Mouse (Mus musculus) CH12.LX (cell line): ENCODE results near the gene Zdhhc21. TPM values are rescaled to one million over a fixed set of nuclear protein-coding genes. Genes with fewer than 3 reads are reported as not detected.

Source experiments
- DNase-seq: peaks from one replicate; pipeline ENCODE4 v3.0.0-alpha.2; 2013; ENCODE audit errors: extremely low read depth
- H3K27ac ChIP-seq: 2 replicates; pipeline ENCODE4 v1.5.1; 2012; ENCODE audit warnings: low read depth, mild to moderate bottlenecking, control low read depth, moderate library complexity; ENCODE audit not compliant: insufficient read depth
- H3K27me3 ChIP-seq: replicated peaks from 2 replicates; pipeline ENCODE3; 2012; ENCODE audit warnings: inconsistent platforms
- H3K36me3 ChIP-seq, 2 experiments: replicated peaks in 1 of 2; 2 replicates each; pipeline versions ENCODE3 to v1.6.1; 2012; ENCODE audit warnings: inconsistent platforms in 1 of 2, low read length in 1 of 2, mild to moderate bottlenecking in 1 of 2, mixed read lengths in 1 of 2, moderate library complexity in 1 of 2; ENCODE audit not compliant: control insufficient read depth in 1 of 2, insufficient read depth in 1 of 2
- H3K4me1 ChIP-seq, 2 experiments: 2 replicates each; pipeline ENCODE4 v1.6.1; 2012; ENCODE audit warnings: inconsistent platforms in 1 of 2, moderate library complexity in 1 of 2; ENCODE audit not compliant: insufficient read depth in 2 of 2, control insufficient read depth in 1 of 2
- H3K4me2 ChIP-seq: 2 replicates; pipeline ENCODE4 v1.6.1; 2012; ENCODE audit warnings: low read depth, mild to moderate bottlenecking, control low read depth; ENCODE audit not compliant: poor library complexity, insufficient read depth, severe bottlenecking
- H3K4me3 ChIP-seq, 3 experiments: fragments of 150-350 bp in 1 of 3; sonication (generic) in 1 of 3; replicated peaks in 1 of 3; 2 replicates each; pipeline versions ENCODE3 to v1.5.1; 2011 to 2012; ENCODE audit warnings: low read depth in 2 of 3, low read length in 2 of 3, mild to moderate bottlenecking in 2 of 3, moderate library complexity in 2 of 3, control low read depth in 1 of 3, improper control_type of control experiment in 1 of 3, inconsistent platforms in 1 of 3, mixed read lengths in 1 of 3; ENCODE audit not compliant: poor library complexity in 1 of 3
- H3K79me2 ChIP-seq: replicated peaks from 2 replicates; pipeline ENCODE4 v1.6.1; 2012; ENCODE audit warnings: mild to moderate bottlenecking, moderate library complexity; ENCODE audit not compliant: control insufficient read depth, poor library complexity, insufficient read depth, severe bottlenecking; ENCODE audit errors: extremely low read depth
- H3K9ac ChIP-seq: 2 replicates; pipeline ENCODE4 v1.6.1; 2012; ENCODE audit warnings: low read depth, mild to moderate bottlenecking, control low read depth, moderate library complexity; ENCODE audit not compliant: insufficient read depth
- H3K9me3 ChIP-seq: replicated peaks from 2 replicates; pipeline ENCODE3; 2012; ENCODE audit warnings: low read length, inconsistent platforms, mixed read lengths
- CHD1 ChIP-seq: IDR thresholded peaks from 2 replicates; pipeline ENCODE4 v1.6.1; 2012; ENCODE audit warnings: low read depth, low read length, improper control_type of control experiment, inconsistent platforms
- CHD2 ChIP-seq: IDR thresholded peaks from 2 replicates; pipeline ENCODE4 v1.6.1; 2011; ENCODE audit warnings: low read length, improper control_type of control experiment
- CTCF ChIP-seq, 2 experiments: IDR thresholded peaks in 1 of 2; conservative IDR thresholded peaks in 1 of 2; 2 replicates each; pipeline ENCODE4 v1.5.1; 2011 to 2012; ENCODE audit warnings: low read depth in 2 of 2, low read length in 2 of 2, improper control_type of control experiment in 1 of 2, inconsistent platforms in 1 of 2, mild to moderate bottlenecking in 1 of 2, moderate library complexity in 1 of 2
- E2F4 ChIP-seq: IDR thresholded peaks from 2 replicates; pipeline ENCODE4 v1.6.1; 2011; ENCODE audit warnings: low read depth, low read length, improper control_type of control experiment; ENCODE audit not compliant: insufficient replicate concordance
- ELF1 ChIP-seq: IDR thresholded peaks from 2 replicates; pipeline ENCODE4 v1.6.1; 2014; ENCODE audit warnings: low read depth, mild to moderate bottlenecking, inconsistent platforms, low read length, improper control_type of control experiment
- ETS1 ChIP-seq: conservative IDR thresholded peaks from 2 replicates; pipeline ENCODE4 v1.6.1; 2012; ENCODE audit warnings: low read depth, mild to moderate bottlenecking, inconsistent platforms, low read length, improper control_type of control experiment, moderate library complexity
- GABPA ChIP-seq: IDR thresholded peaks from 2 replicates; pipeline ENCODE4 v1.6.1; 2012; ENCODE audit warnings: low read depth, low read length, improper control_type of control experiment, inconsistent platforms; ENCODE audit not compliant: insufficient replicate concordance
- IRF4 ChIP-seq: IDR thresholded peaks from 2 replicates; pipeline ENCODE4 v1.6.1; 2014; ENCODE audit warnings: low read depth, mild to moderate bottlenecking, inconsistent platforms, low read length, improper control_type of control experiment
- JUN ChIP-seq: IDR thresholded peaks from 2 replicates; pipeline ENCODE4 v1.6.1; 2011; ENCODE audit warnings: low read depth, mild to moderate bottlenecking, low read length, improper control_type of control experiment, moderate library complexity; ENCODE audit not compliant: insufficient read depth
- MAFK ChIP-seq: IDR thresholded peaks from 2 replicates; pipeline ENCODE4 v1.6.1; 2011; ENCODE audit warnings: low read length, improper control_type of control experiment; ENCODE audit not compliant: insufficient replicate concordance
- MEF2A ChIP-seq: IDR thresholded peaks from 2 replicates; pipeline ENCODE4 v1.6.1; 2014; ENCODE audit warnings: low read depth, mild to moderate bottlenecking, inconsistent platforms, low read length, improper control_type of control experiment, borderline replicate concordance
- MXI1 ChIP-seq: IDR thresholded peaks from 2 replicates; pipeline ENCODE4 v1.6.1; 2011; ENCODE audit warnings: mild to moderate bottlenecking, low read depth, low read length, improper control_type of control experiment
- MYC ChIP-seq: IDR thresholded peaks from 2 replicates; pipeline ENCODE4 v1.6.1; 2011; ENCODE audit warnings: low read depth, mild to moderate bottlenecking, improper control_type of control experiment, low read length
- PAX5 ChIP-seq: IDR thresholded peaks from 2 replicates; pipeline ENCODE4 v1.6.1; 2012; ENCODE audit warnings: low read length, inconsistent platforms, mixed read lengths
- POLR2A ChIP-seq: IDR thresholded peaks from 2 replicates; pipeline ENCODE4 v1.6.1; 2011; ENCODE audit warnings: low read depth, mild to moderate bottlenecking, improper control_type of control experiment, low read length
- POLR2AphosphoS2 ChIP-seq: IDR thresholded peaks from 2 replicates; pipeline ENCODE4 v1.6.1; 2011; ENCODE audit warnings: low read depth, low read length, improper control_type of control experiment
- RAD21 ChIP-seq: IDR thresholded peaks from 2 replicates; pipeline ENCODE4 v1.6.1; 2011; ENCODE audit warnings: low read depth, mild to moderate bottlenecking, low read length, improper control_type of control experiment, moderate library complexity
- SMC3 ChIP-seq: IDR thresholded peaks from 2 replicates; pipeline ENCODE4 v1.6.1; 2011; ENCODE audit warnings: low read depth, low read length, improper control_type of control experiment
- USF1 ChIP-seq: IDR thresholded peaks from 2 replicates; pipeline ENCODE4 v1.6.1; 2014; ENCODE audit warnings: low read depth, mild to moderate bottlenecking, inconsistent platforms, low read length, improper control_type of control experiment
- USF2 ChIP-seq: conservative IDR thresholded peaks from 2 replicates; pipeline ENCODE4 v1.6.1; 2011; ENCODE audit warnings: low read depth, low read length, improper control_type of control experiment
- ZKSCAN1 ChIP-seq: IDR thresholded peaks from 2 replicates; pipeline ENCODE4 v1.6.1; 2012; ENCODE audit warnings: low read depth, inconsistent platforms, low read length, improper control_type of control experiment, borderline replicate concordance
- ZMIZ1 ChIP-seq: IDR thresholded peaks from 2 replicates; pipeline ENCODE4 v1.6.1; 2012; ENCODE audit warnings: low read depth, mild to moderate bottlenecking, inconsistent platforms, low read length, improper control_type of control experiment
- ZNF384 ChIP-seq: IDR thresholded peaks from 2 replicates; pipeline ENCODE4 v1.6.1; 2012; ENCODE audit warnings: low read depth, low read length, improper control_type of control experiment, inconsistent platforms
- dilution Hi-C: fragments of 300-500 bp; cut with MboI; formaldehyde crosslinking; loops from 2 replicates; pipeline ENCODE4 v1.14.3; 2020; ENCODE audit warnings: low sequenced_read_pairs; ENCODE audit not compliant: extremely low pct_unique_long_range_greater_than_20kb, extremely low pct_ligation_motif_present
- in situ Hi-C: fragments of 300-500 bp; cut with MboI; formaldehyde crosslinking; loops from 3 replicates; pipeline ENCODE4 v1.14.3; 2019; ENCODE audit warnings: low sequenced_read_pairs, low pct_ligation_motif_present, low pct_unique_long_range_greater_than_20kb, mixed read lengths
- polyA plus RNA-seq: library from polyadenylated mRNA; unstranded; fragments of >175 nt; gene quantifications from 2 replicates; pipeline ENCODE4 v1.2.1, GENCODE M21; 2012; ENCODE audit warnings: low read depth; ENCODE audit not compliant: insufficient read length
- total RNA-seq, 2 experiments: library from RNA; depleted of rRNA; stranded (reverse); fragments of 300-350 nt in 1 of 2; fragments of >200 nt in 1 of 2; gene quantifications; 2 replicates each; pipeline ENCODE4 v1.2.3; 2012 to 2014

Zdhhc21 gene
- total and polyA plus RNA-seq, 3 experiments: 8.3 to 16.1 (median 14.0) TPM

- Histone ChIP-seq H3K36me3 (no peaks in the 10 kb centered on the region), H3K4me2 (no peak overlapping the region), H3K27ac (no peak overlapping the region), H3K9me3 (no peaks in the 10 kb centered on the region), H3K4me1 (0 out of 4 replicates have a peak, but pooled peaks cover 0 to 2% of the 10 kb centered on the region in 2 experiments)
- dilution Hi-C loops: no loop called here
- DNase-seq: no peak
- TF ChIP-seq CHD1: no peak
- TF ChIP-seq, all 38 proteins: peak for 0
- in situ Hi-C loops: no loop called here
- Histone ChIP-seq H3K4me3 (no peak overlapping the region), H3K9ac (no peak overlapping the region), H3K27me3 (no peaks in the 10 kb centered on the region), H3K79me2 (no peaks in the 10 kb centered on the region)
These were observed 25.8 kb upstream of the Zdhhc21 start for GRCm38 (mm10) chr4:82885535-82885913.

- H3K4me3 ChIP-seq: no peak within 1 kb of the TSS
- no peaks in the 10 kb centered on the region for H3K79me2 ChIP-seq
- H3K27ac ChIP-seq: no peak within 1 kb of the TSS
- 0 out of 4 replicates have a peak, but pooled peaks cover 0 to 2% of the 10 kb centered on the region in 2 experiments for H3K4me1 ChIP-seq
- TF ChIP-seq CHD2: no peak
- TF ChIP-seq MEF2A: no peak
- no peak for TF ChIP-seq MAFK
- TF ChIP-seq ZMIZ1: no peak
- no peak for TF ChIP-seq ZNF384
- TF ChIP-seq SMC3: no peak
- TF ChIP-seq CHD1: no peak
- TF ChIP-seq ZKSCAN1: no peak
- TF ChIP-seq USF1: no peak
- TF ChIP-seq POLR2A: no peak
- H3K9me3 ChIP-seq: no peaks in the 10 kb centered on the region
- H3K9ac ChIP-seq: no peak within 1 kb of the TSS
- dilution Hi-C loops (no loop called here), in situ Hi-C loops (no loop called here)
- no peaks in the 10 kb centered on the region for H3K27me3 ChIP-seq
- no peaks in the 10 kb centered on the region for H3K36me3 ChIP-seq
- no peak within 1 kb of the TSS for H3K4me2 ChIP-seq
- DNase-seq: no peak
These were observed 25.1 kb upstream of the Zdhhc21 start, which contains the start of gene Cer1 for GRCm38 (mm10) chr4:82884636-82885534. Gene Cer1 (minus strand): TSS chr4:82885148.

GRCm38 (mm10) chr4:82882500-82882899 is 22.7 kb upstream of the Zdhhc21 start:
- Histone ChIP-seq H3K79me2 (no peaks in the 10 kb centered on the region), H3K27me3 (no peaks in the 10 kb centered on the region), H3K36me3 (no peaks in the 10 kb centered on the region), H3K9me3 (no peaks in the 10 kb centered on the region), H3K27ac (no peak overlapping the region), H3K4me3 (no peak overlapping the region), H3K4me2 (no peak overlapping the region), H3K4me1 (0 out of 4 replicates have a peak, but pooled peaks cover 0 to 2% of the 10 kb centered on the region in 2 experiments), H3K9ac (no peak overlapping the region)
- DNase-seq: peak; percentile 12
- in situ Hi-C loops (no loop called here), dilution Hi-C loops (no loop called here)
- no peak for TF ChIP-seq MXI1
- TF ChIP-seq IRF4: no peak
- peak; percentile 40 for TF ChIP-seq RAD21
- no peak for TF ChIP-seq GABPA
- TF ChIP-seq CHD2: no peak
- no peak for TF ChIP-seq USF2
- TF ChIP-seq ZNF384: no peak
- TF ChIP-seq CHD1: no peak
- TF ChIP-seq MYC: no peak
- peak; percentile 47; the same call in 1 of the 2 replicates for TF ChIP-seq SMC3
- no peak for TF ChIP-seq JUN
- no peak for TF ChIP-seq ETS1
- no peak for TF ChIP-seq ZMIZ1
- TF ChIP-seq POLR2AphosphoS2: no peak
- TF ChIP-seq E2F4: no peak
- TF ChIP-seq CTCF (conservative IDR thresholded peaks at IDR 0.05 in 1 of 2, IDR thresholded peaks at IDR 0.05 in 1 of 2; ENCODE audit: low read depth in 2 of 2, low read length in 2 of 2): peak in 1 of 2 experiments; percentile 69; a peak in 2 of 4 replicates
- TF ChIP-seq ZKSCAN1: no peak
- no peak for TF ChIP-seq PAX5
- no peak for TF ChIP-seq ELF1
